Mouse (Mus musculus) embryonic facial prominence, embryonic 15.5 days (tissue): Measurements from ENCODE around the gene Zfp967. TPM values are rescaled to one million over a fixed set of nuclear protein-coding genes. Genes with fewer than 3 reads are reported as not detected.
"Not testable (repeated sequence)": the region's sequence is repeated elsewhere in the genome, so short reads cannot be mapped to it uniquely, and the experiment has no call there.

Experiments used
- ATAC-seq: fragments of 200-750 bp; cut with Nextera tagmentation; 2 replicates; pipeline ENCODE4 v1.8.0; 2017; ENCODE audit warnings: low read depth, moderate TSS enrichment; ENCODE audit not compliant: insufficient number of reproducible peaks, low FRiP score, low TSS enrichment
- H3K27ac ChIP-seq: fragments of 300-500 bp; sonication (generic); replicated peaks from 2 replicates; pipeline ENCODE4 v1.5.1; 2015; ENCODE audit warnings: mild to moderate bottlenecking, inconsistent platforms
- H3K27me3 ChIP-seq: fragments of 300-500 bp; sonication (generic); 2 replicates; pipeline ENCODE4 v1.6.1; 2015; ENCODE audit warnings: inconsistent platforms
- H3K36me3 ChIP-seq: fragments of 300-500 bp; sonication (generic); 2 replicates; pipeline ENCODE4 v1.6.1; 2015; ENCODE audit warnings: mild to moderate bottlenecking, inconsistent platforms
- H3K4me1 ChIP-seq: fragments of 300-500 bp; sonication (generic); 2 replicates; pipeline ENCODE4 v1.6.1; 2015; ENCODE audit warnings: inconsistent platforms
- H3K4me2 ChIP-seq: fragments of 300-500 bp; sonication (generic); replicated peaks from 2 replicates; pipeline ENCODE4 v1.6.1; 2015; ENCODE audit warnings: mild to moderate bottlenecking, inconsistent platforms
- H3K4me3 ChIP-seq: fragments of 300-500 bp; sonication (generic); replicated peaks from 2 replicates; pipeline ENCODE4 v1.5.1; 2015; ENCODE audit warnings: mild to moderate bottlenecking, inconsistent platforms
- H3K9ac ChIP-seq: fragments of 300-500 bp; sonication (generic); 2 replicates; pipeline ENCODE4 v1.6.1; 2015; ENCODE audit warnings: inconsistent platforms
- H3K9me3 ChIP-seq: fragments of 300-500 bp; sonication (generic); replicated peaks from 2 replicates; pipeline ENCODE4 v1.6.1; 2016; ENCODE audit warnings: inconsistent platforms
- WGBS: fragments of 180-500 bp; shearing (Covaris S2); methylation state at CpG from one replicate; pipeline ENCODE4 v1.1.7; 2015; 5-methylcytosine and 5-hydroxymethylcytosine counted together
- polyA plus RNA-seq: library from polyadenylated mRNA; unstranded; fragments of >200 nt; fragmentation: Nextera tagmentation; extraction: Ambion mirVana; gene quantifications from 2 replicates; pipeline ENCODE4 v1.2.1, GENCODE M21; 2015

The Zfp967 gene
- not detected in 2 replicates for polyA plus RNA-seq

DNA sequence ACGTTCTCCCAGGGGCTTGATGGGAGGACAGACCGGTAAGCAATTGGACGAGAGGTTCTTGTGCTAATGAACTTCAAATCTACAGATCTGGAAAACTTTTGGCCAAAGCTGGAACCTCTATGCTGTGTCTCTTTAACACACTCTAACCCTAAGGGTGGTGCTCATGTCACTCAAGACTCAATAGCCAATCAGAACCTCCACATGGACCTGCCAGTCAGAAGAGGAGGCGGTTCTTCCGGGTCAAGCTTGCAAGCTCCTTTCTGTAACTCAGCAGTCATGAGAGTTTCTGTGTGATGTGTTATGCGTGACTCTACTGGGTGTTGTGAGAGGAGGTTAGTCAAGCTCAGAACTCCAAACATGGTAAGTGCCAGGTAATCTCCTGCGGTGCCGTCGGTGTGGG, at the start of gene Zfp967:
Gene Zfp967 (plus strand): TSS at position 301 of the 400 bp plus-strand sequence.
- H3K27ac ChIP-seq, H3K4me1 ChIP-seq, H3K4me2 ChIP-seq, H3K9ac ChIP-seq, H3K36me3 ChIP-seq, H3K27me3 ChIP-seq, ATAC-seq, H3K9me3 ChIP-seq, H3K4me3 ChIP-seq: not testable (repeated sequence)
- no CpG with 5 or more reads among the region's 9 CpGs for WGBS

DNA sequence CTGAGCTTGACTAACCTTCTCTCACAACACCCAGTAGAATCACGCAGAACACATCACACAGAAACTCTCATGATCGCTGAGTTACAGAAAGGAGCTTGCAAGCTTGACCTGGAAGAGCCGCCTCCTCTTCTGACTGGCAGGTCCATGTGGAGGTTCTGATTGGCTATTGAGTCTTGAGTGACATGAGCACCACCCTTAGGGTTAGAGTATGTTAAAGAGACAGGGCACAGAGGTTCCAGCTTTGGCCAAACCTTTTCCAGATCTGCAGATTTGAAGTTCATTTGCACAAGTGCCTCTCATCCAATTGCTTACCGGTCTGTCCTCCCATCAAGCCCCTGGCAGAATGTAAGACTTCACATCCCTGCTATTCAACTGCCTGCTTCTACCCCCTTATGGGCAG, 34.2 kb upstream of the Zfp967 start, which contains the start of gene Gm14434:
Gene Gm14434 (minus strand): TSS at position 101 of the 400 bp plus-strand sequence.
- not testable (repeated sequence) for H3K9me3 ChIP-seq, H3K27me3 ChIP-seq, H3K27ac ChIP-seq, H3K4me2 ChIP-seq, H3K9ac ChIP-seq, H3K4me3 ChIP-seq, H3K36me3 ChIP-seq, H3K4me1 ChIP-seq, ATAC-seq
- WGBS, result no CpG with 5 or more reads among the region's 4 CpGs

Other genes starting within 250 kb of the Zfp967 start
- gene Gm11009, start 201.6 kb upstream of the Zfp967 start, polyA plus RNA-seq, result not detected in 2 replicates
- 11.3 and 11.4 TPM in 2 replicates for gene Gm14435, start 97.5 kb upstream of the Zfp967 start, polyA plus RNA-seq
- 2.2 and 3.0 TPM in 2 replicates for gene Gm14434, start 34.3 kb upstream of the Zfp967 start, polyA plus RNA-seq
- gene Gm14308, start 115.3 kb downstream of the Zfp967 start, polyA plus RNA-seq, result 17.0 and 22.1 TPM in 2 replicates
- gene Zfp973, start 149.5 kb downstream of the Zfp967 start, polyA plus RNA-seq, result 8.3 and 9.2 TPM in 2 replicates
- gene Gm14305, start 187.3 kb downstream of the Zfp967 start, polyA plus RNA-seq, result 27.6 and 29.5 TPM in 2 replicates